Mouse (Mus musculus) liver, embryonic 14.5 days (tissue): ENCODE measurements at regions not wholly inside any gene's neighbourhood (a gene's known extent, or its start where the extent isn't known, plus 50 kb on each side); places are given as distances from the start of the nearest gene placed in this dataset.

ENCODE experiments used
- ATAC-seq: fragments of 200-750 bp; cut with Nextera tagmentation; 2 replicates; pipeline ENCODE4 v1.8.0; 2017; ENCODE audit warnings: moderate number of reproducible peaks, mild to moderate bottlenecking, moderate library complexity; ENCODE audit not compliant: insufficient read depth
- DNase-seq, 3 experiments: peaks; one replicate each; pipeline ENCODE4 v3.0.0-alpha.2; 2012 to 2013; ENCODE audit warnings: low read depth in 3 of 3, low spot score in 3 of 3
- H3K27ac ChIP-seq: fragments of 300-500 bp; sonication (generic); 2 replicates; pipeline ENCODE4 v1.5.1; 2014; ENCODE audit warnings: moderate library complexity, mild to moderate bottlenecking, control low read depth, inconsistent platforms
- H3K27me3 ChIP-seq: fragments of 300-500 bp; sonication (generic); 2 replicates; pipeline ENCODE4 v1.6.1; 2014; ENCODE audit warnings: mild to moderate bottlenecking, low read length, moderate library complexity; ENCODE audit not compliant: control insufficient read depth, insufficient read depth
- H3K36me3 ChIP-seq: fragments of 300-500 bp; sonication (generic); replicated peaks from 2 replicates; pipeline ENCODE4 v1.6.1; 2014; ENCODE audit warnings: low read depth; ENCODE audit not compliant: control insufficient read depth, insufficient read depth
- H3K4me1 ChIP-seq, 2 experiments: fragments of 200-500 bp in 1 of 2; fragments of 300-500 bp in 1 of 2; sonication (generic) in 1 of 2; replicated peaks; 2 replicates each; pipeline ENCODE4 v1.6.1; 2012 to 2014; ENCODE audit warnings: antibody characterized with exemption in 1 of 2, inconsistent platforms in 1 of 2, low read length in 1 of 2; ENCODE audit not compliant: control insufficient read depth in 2 of 2, insufficient read depth in 2 of 2
- H3K4me2 ChIP-seq: fragments of 300-500 bp; sonication (generic); 2 replicates; pipeline ENCODE4 v1.6.1; 2014; ENCODE audit warnings: low read depth, mild to moderate bottlenecking, control low read depth, moderate library complexity
- H3K4me3 ChIP-seq, 2 experiments: fragments of 200-500 bp in 1 of 2; fragments of 300-500 bp in 1 of 2; sonication (generic) in 1 of 2; 2 replicates each; pipeline ENCODE4 v1.5.1; 2012 to 2014; ENCODE audit warnings: low read depth in 2 of 2, low read length in 2 of 2, mild to moderate bottlenecking in 2 of 2, control low read depth in 1 of 2, inconsistent platforms in 1 of 2, moderate library complexity in 1 of 2; ENCODE audit not compliant: insufficient read depth in 1 of 2
- H3K9ac ChIP-seq: fragments of 300-500 bp; sonication (generic); replicated peaks from 2 replicates; pipeline ENCODE4 v1.6.1; 2014; ENCODE audit warnings: mild to moderate bottlenecking, control low read depth, moderate library complexity
- H3K9me3 ChIP-seq: fragments of 300-500 bp; sonication (generic); 2 replicates; pipeline ENCODE4 v1.6.1; 2016; ENCODE audit warnings: low read length, mixed read lengths; ENCODE audit not compliant: control insufficient read depth
- CTCF ChIP-seq: IDR thresholded peaks from 2 replicates; pipeline ENCODE4 v1.5.1; 2016; ENCODE audit warnings: antibody characterized with exemption, low read depth, control low read depth
- EP300 ChIP-seq: IDR thresholded peaks from 2 replicates; pipeline ENCODE4 v1.6.1; 2016; ENCODE audit warnings: antibody characterized with exemption, low read depth
- WGBS: fragments of 180-500 bp; shearing (Covaris S2); extraction: QIAGEN DNeasy Blood & Tissue Kit; methylation state at CpG from one replicate; pipeline ENCODE4 v1.1.7; 2014; ENCODE audit not compliant: insufficient replicate concordance; 5-methylcytosine and 5-hydroxymethylcytosine counted together

DNA sequence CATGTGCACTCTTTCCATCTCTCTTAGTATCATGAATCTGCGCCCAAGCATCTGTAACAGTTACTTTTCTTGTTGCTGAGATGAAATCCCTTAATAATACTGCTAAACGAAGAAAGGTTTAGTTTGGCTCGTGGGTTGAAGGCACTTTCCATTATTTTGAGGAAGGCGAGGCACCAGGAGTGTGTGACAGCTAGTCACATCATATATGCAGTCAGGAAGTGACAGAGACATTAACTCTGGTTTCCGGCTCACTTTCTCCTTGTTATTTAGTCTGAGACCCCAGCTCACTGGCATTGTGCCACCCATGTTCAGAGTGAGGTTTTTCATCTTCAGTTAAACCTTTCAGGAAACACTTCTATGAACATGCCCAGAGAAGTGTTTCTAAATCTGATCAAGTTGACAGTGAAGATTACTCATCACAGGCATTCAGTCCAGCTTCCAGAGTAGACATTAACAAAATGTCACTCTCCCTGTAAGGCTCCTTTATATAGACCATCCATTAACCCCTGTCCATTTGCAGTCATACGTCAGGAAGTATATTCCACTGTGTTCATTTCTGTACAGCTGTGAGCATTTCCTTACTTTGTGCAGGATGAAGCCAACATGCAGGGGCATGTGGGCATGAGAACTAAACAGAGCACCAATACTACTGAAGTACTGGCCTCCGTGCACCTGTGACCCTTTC, 238.0 kb upstream of the Il12b start:
- Histone ChIP-seq H3K27ac (no peak overlapping the region), H3K4me2 (no peak overlapping the region), H3K36me3 (no peaks in the 10 kb centered on the region), H3K4me3 (no peak overlapping the region), H3K9me3 (no peaks in the 10 kb centered on the region), H3K27me3 (no peaks in the 10 kb centered on the region), H3K4me1 (no peaks in the 10 kb centered on the region), H3K9ac (no peak overlapping the region)
- no peak for ATAC-seq
- DNase-seq, result no peak
- 59% methylated on average over 7 of the region's 7 CpGs for WGBS
- TF ChIP-seq EP300 (no peak), CTCF (no peak)

DNA sequence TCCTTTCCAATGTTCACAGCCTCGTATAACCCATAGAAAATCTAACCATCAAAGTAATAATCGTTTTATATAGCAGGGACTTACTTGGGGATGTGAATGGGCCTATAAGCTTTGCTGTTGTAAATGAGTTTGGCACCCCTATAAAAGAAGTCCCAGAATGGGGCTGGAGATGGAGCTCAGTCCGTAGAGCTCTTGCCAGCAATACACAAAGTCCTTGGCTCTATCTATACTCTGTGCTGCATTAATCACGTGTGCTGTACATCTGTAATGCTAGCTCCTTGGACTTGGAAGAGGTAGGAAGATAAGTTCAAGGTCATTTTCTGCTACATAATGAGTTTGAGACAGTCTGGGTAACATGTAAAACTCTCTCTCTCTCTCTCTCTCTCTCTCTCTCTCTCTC, 236.8 kb upstream of the Il12b start:
- no peak for ATAC-seq
- no peaks in the 10 kb centered on the region for H3K9me3 ChIP-seq
- 48% methylated on average over 4 of the region's 4 CpGs for WGBS
- H3K9ac ChIP-seq, result no peak overlapping the region
- H3K4me3 ChIP-seq, result no peak overlapping the region
- H3K4me2 ChIP-seq, result no peak overlapping the region
- no peaks in the 10 kb centered on the region for H3K36me3 ChIP-seq
- TF ChIP-seq EP300 (no peak), CTCF (no peak)
- H3K27me3 ChIP-seq, result no peaks in the 10 kb centered on the region
- DNase-seq, result no peak
- H3K27ac ChIP-seq, result no peak overlapping the region
- H3K4me1 ChIP-seq, result no peaks in the 10 kb centered on the region

DNA sequence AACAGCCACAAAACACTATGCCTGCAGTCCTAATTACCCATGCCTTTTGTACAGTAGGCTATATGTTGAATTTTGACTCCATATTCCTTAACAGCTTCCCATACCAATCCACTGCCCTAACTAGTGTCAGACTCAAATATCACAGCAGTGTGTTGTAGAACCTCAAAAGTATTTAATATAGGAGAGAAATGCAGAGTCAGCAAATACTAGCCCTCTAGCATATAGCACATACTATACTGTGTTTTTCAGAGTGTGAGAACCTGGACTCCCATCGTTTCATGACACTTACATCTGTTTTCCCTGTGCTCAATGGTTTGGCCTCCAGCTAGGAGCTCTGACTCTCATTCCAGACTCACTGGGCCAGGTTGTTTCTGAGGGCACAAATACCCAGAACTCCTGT, 236.1 kb upstream of the Il12b start:
- Histone ChIP-seq H3K36me3 (no peaks in the 10 kb centered on the region), H3K4me2 (no peak overlapping the region), H3K4me3 (no peak overlapping the region), H3K27ac (no peak overlapping the region), H3K9ac (no peak overlapping the region), H3K4me1 (no peaks in the 10 kb centered on the region), H3K9me3 (no peaks in the 10 kb centered on the region), H3K27me3 (no peaks in the 10 kb centered on the region)
- ATAC-seq (no peak), DNase-seq (no peak)
- WGBS, result 63% methylated on average over 1 of the region's 1 CpGs
- TF ChIP-seq EP300, result no peak
- TF ChIP-seq CTCF, result no peak

DNA sequence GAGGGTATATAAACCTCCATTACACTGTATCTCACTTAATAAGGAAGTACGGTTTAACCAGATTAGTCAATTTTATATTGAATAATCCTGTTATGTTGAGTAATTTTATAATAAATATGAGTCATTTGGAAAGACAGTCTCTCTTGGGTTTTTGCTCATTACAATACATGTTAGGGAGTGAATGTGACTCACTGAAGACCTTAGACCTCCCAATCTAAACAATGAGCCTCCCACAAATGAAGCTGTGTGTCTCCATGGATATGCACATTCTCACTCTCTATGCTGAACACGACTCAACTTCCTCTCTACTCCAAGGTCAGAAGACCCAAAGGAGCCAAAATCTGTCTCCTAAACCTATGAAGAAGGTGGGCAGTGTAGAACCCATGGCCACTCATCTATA, 235.7 kb upstream of the Il12b start:
- DNase-seq (no peak), ATAC-seq (no peak)
- H3K4me1 ChIP-seq, result no peaks in the 10 kb centered on the region
- no peaks in the 10 kb centered on the region for H3K36me3 ChIP-seq
- no peak overlapping the region for H3K4me2 ChIP-seq
- no peak for TF ChIP-seq CTCF
- TF ChIP-seq EP300, result no peak
- no peak overlapping the region for H3K27ac ChIP-seq
- no peaks in the 10 kb centered on the region for H3K9me3 ChIP-seq
- no peak overlapping the region for H3K4me3 ChIP-seq
- H3K27me3 ChIP-seq, result no peaks in the 10 kb centered on the region
- WGBS, result 46% methylated on average over 2 of the region's 2 CpGs
- H3K9ac ChIP-seq, result no peak overlapping the region

DNA sequence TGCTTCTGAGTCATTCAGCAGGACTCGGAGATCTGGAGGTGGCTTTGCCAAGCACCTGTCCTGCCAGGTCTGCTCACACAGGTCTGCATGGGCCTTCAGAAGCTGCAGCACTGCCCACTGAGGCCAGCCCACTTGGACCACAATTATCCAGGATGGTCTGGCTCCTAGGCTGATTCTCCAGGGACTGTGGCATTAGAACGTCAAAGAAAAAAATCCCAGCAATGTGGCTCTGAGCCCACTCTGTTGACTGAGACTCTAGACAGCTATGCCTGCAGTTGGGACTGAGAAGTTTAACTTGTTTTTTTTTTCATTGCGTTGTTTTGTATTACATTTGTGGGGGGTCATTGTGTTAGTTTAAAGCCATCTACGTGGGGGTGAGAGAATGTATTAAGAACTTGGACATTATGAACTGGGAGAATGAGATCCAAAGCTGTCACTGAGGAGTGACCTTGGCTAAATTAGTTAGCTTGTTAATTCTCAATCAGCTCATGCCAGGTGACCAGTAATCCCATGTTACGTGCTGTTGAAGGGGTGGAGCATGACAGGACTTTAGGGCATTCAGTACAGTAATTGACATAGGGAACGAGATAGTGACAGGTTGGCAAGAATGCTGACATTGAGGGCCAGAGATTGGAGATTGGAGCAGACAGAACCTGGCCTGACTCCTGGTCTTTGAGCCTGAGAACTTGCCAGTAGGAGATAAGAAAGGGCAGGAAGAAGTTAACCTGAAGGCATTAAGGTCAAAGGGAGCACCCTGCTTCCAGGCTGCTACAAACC, 232.0 kb upstream of the Il12b start:
- no peak for ATAC-seq
- WGBS, result 55% methylated on average over 6 of the region's 6 CpGs
- no peak overlapping the region for H3K27ac ChIP-seq
- no peak overlapping the region for H3K9ac ChIP-seq
- H3K27me3 ChIP-seq, result no peaks in the 10 kb centered on the region
- TF ChIP-seq CTCF (no peak), EP300 (no peak)
- no peak overlapping the region for H3K4me2 ChIP-seq
- no peak for DNase-seq
- no peaks in the 10 kb centered on the region for H3K9me3 ChIP-seq
- no peak overlapping the region for H3K4me3 ChIP-seq
- no peaks in the 10 kb centered on the region for H3K36me3 ChIP-seq
- no peaks in the 10 kb centered on the region for H3K4me1 ChIP-seq
